Mouse (Mus musculus): ENCODE measurements around the gene Ralgps1.

Gene Ralgps1

GRCm38 (mm10) chr2:33370777-33371647 lies at the start of gene Ralgps1:
TSS of gene Ralgps1 (minus strand) at chr2:33371486.
- DNase-seq (ENCODE audit: low spot score in 2 of 2) = peak; percentile 98 to 99

- DNase-seq (ENCODE audit: low spot score in 2 of 2) = no peak
These were observed 46.2 kb upstream of the Ralgps1 start for GRCm38 (mm10) chr2:33417454-33417853.

- DNase-seq (ENCODE audit: low spot score in 2 of 2) = no peak
These were observed 42.7 kb upstream of the Ralgps1 start for GRCm38 (mm10) chr2:33414019-33414418.

GRCm38 (mm10) chr2:33412111-33412510 lies 40.8 kb upstream of the Ralgps1 start:
- DNase-seq (ENCODE audit: low spot score in 2 of 2) = no peak

GRCm38 (mm10) chr2:33403511-33404003 lies 32.3 kb upstream of the Ralgps1 start:
- no peak for DNase-seq (ENCODE audit: low spot score in 2 of 2)

- DNase-seq (ENCODE audit: low spot score in 2 of 2) = no peak
These were observed 31.4 kb upstream of the Ralgps1 start for GRCm38 (mm10) chr2:33402638-33403037.

GRCm38 (mm10) chr2:33402236-33402635 lies 30.9 kb upstream of the Ralgps1 start:
- peak; percentile 74 to 83 for DNase-seq (ENCODE audit: low spot score in 2 of 2)

GRCm38 (mm10) chr2:33401217-33401616 lies 29.9 kb upstream of the Ralgps1 start:
- DNase-seq (ENCODE audit: low spot score in 2 of 2) = peak in 1 of 2 experiments; percentile 52

- DNase-seq (ENCODE audit: low spot score in 2 of 2) = no peak
These were observed 29.3 kb upstream of the Ralgps1 start for GRCm38 (mm10) chr2:33400541-33400940.

GRCm38 (mm10) chr2:33399091-33399490 lies 27.8 kb upstream of the Ralgps1 start:
- DNase-seq (ENCODE audit: low spot score in 2 of 2) = no peak

- no peak for DNase-seq (ENCODE audit: low spot score in 2 of 2)
These were observed 25.8 kb upstream of the Ralgps1 start for GRCm38 (mm10) chr2:33397036-33397435.

- DNase-seq (ENCODE audit: low spot score in 2 of 2) = no peak
These were observed 23.8 kb upstream of the Ralgps1 start for GRCm38 (mm10) chr2:33395053-33395452.

GRCm38 (mm10) chr2:33393951-33394635 lies 22.8 kb upstream of the Ralgps1 start:
- DNase-seq (ENCODE audit: low spot score in 2 of 2) = peak; percentile 37 to 38

- no peak for DNase-seq (ENCODE audit: low spot score in 2 of 2)
These were observed 21.7 kb upstream of the Ralgps1 start for GRCm38 (mm10) chr2:33393021-33393420.

- DNase-seq (ENCODE audit: low spot score in 2 of 2) = no peak
These were observed 542 bp upstream of the Ralgps1 start for GRCm38 (mm10) chr2:33371648-33372408.

GRCm38 (mm10) chr2:33370276-33370776 lies 960 bp downstream of the Ralgps1 start:
- DNase-seq (ENCODE audit: low spot score in 2 of 2) = no peak

- no peak for DNase-seq (ENCODE audit: low spot score in 2 of 2)
These were observed 1.8 kb downstream of the Ralgps1 start for GRCm38 (mm10) chr2:33369453-33369852.

GRCm38 (mm10) chr2:33368486-33368885 lies 2.8 kb downstream of the Ralgps1 start:
- DNase-seq (ENCODE audit: low spot score in 2 of 2) = no peak

- DNase-seq (ENCODE audit: low spot score in 2 of 2) = no peak
These were observed 5.4 kb downstream of the Ralgps1 start for GRCm38 (mm10) chr2:33365703-33366471.

GRCm38 (mm10) chr2:33364656-33365055 lies 6.6 kb downstream of the Ralgps1 start:
- DNase-seq (ENCODE audit: low spot score in 2 of 2) = no peak

- DNase-seq (ENCODE audit: low spot score in 2 of 2) = no peak
These were observed 7.4 kb downstream of the Ralgps1 start for GRCm38 (mm10) chr2:33363890-33364289.

All from right cerebral cortex, adult 2 months (tissue).